Mouse (Mus musculus) liver, embryonic 15.5 days (tissue): ENCODE results near the gene Gm29797. TPM values are rescaled to one million over a fixed set of nuclear protein-coding genes. Genes with fewer than 3 reads are reported as not detected.

ENCODE experiments used
- ATAC-seq: fragments of 200-750 bp; cut with Nextera tagmentation; 2 replicates; pipeline ENCODE4 v1.8.0; 2017; ENCODE audit warnings: moderate number of reproducible peaks, mild to moderate bottlenecking, moderate library complexity; ENCODE audit not compliant: insufficient read depth
- H3K27ac ChIP-seq: fragments of 300-500 bp; sonication (generic); replicated peaks from 2 replicates; pipeline ENCODE4 v1.5.1; 2015; ENCODE audit warnings: mild to moderate bottlenecking, inconsistent platforms
- H3K27me3 ChIP-seq: fragments of 300-500 bp; sonication (generic); 2 replicates; pipeline ENCODE4 v1.6.1; 2015; ENCODE audit warnings: mild to moderate bottlenecking, inconsistent platforms
- H3K36me3 ChIP-seq: fragments of 300-500 bp; sonication (generic); replicated peaks from 2 replicates; pipeline ENCODE4 v1.6.1; 2015; ENCODE audit warnings: moderate library complexity, mild to moderate bottlenecking, inconsistent platforms
- H3K4me1 ChIP-seq: fragments of 300-500 bp; sonication (generic); replicated peaks from 2 replicates; pipeline ENCODE4 v1.6.1; 2015; ENCODE audit warnings: inconsistent platforms
- H3K4me2 ChIP-seq: fragments of 300-500 bp; sonication (generic); 2 replicates; pipeline ENCODE4 v1.6.1; 2015; ENCODE audit warnings: moderate library complexity, mild to moderate bottlenecking, inconsistent platforms
- H3K4me3 ChIP-seq: fragments of 300-500 bp; sonication (generic); replicated peaks from 2 replicates; pipeline ENCODE4 v1.5.1; 2015; ENCODE audit warnings: mild to moderate bottlenecking, inconsistent platforms
- H3K9ac ChIP-seq: fragments of 300-500 bp; sonication (generic); 2 replicates; pipeline ENCODE4 v1.6.1; 2015; ENCODE audit warnings: moderate library complexity, mild to moderate bottlenecking, inconsistent platforms
- H3K9me3 ChIP-seq: fragments of 300-500 bp; sonication (generic); replicated peaks from 2 replicates; pipeline ENCODE4 v1.6.1; 2016; ENCODE audit warnings: inconsistent platforms
- WGBS: fragments of 180-500 bp; shearing (Covaris S2); methylation state at CpG from one replicate; pipeline ENCODE4 v1.1.7; 2015; ENCODE audit warnings: mixed read lengths; ENCODE audit not compliant: insufficient replicate concordance; 5-methylcytosine and 5-hydroxymethylcytosine counted together
- polyA plus RNA-seq: library from polyadenylated mRNA; unstranded; fragments of >200 nt; fragmentation: Nextera tagmentation; extraction: Ambion mirVana; gene quantifications from 2 replicates; pipeline ENCODE4 v1.2.1, GENCODE M21; 2015

Gm29797 gene
- polyA plus RNA-seq: not detected in 2 replicates

- no peak within 1 kb of the TSS for H3K4me2 ChIP-seq
- ATAC-seq: no peak
- WGBS: 67% methylated on average over 3 of the region's 3 CpGs
These were observed at the start of gene Gm29797 for GRCm38 (mm10) chr2:181656734-181657133. Gene Gm29797, plus strand, starts transcription at chr2:181657034.

GRCm38 (mm10) chr2:181618761-181619495 is 37.9 kb upstream of the Gm29797 start:
- Histone ChIP-seq H3K4me1 (no peaks in the 10 kb centered on the region), H3K9me3 (no peaks in the 10 kb centered on the region), H3K4me3 (no peak overlapping the region), H3K4me2 (no peak overlapping the region), H3K27ac (no peak overlapping the region), H3K27me3 (no peaks in the 10 kb centered on the region), H3K36me3 (peaks cover 48% of the 10 kb centered on the region), H3K9ac (no peak overlapping the region)
- WGBS: 69% methylated on average over 5 of the region's 5 CpGs
- no peak for ATAC-seq

More at GRCm38 (mm10) chr2:181656734-181657133, at the start of gene Gm29797:
- Histone ChIP-seq H3K4me1 (peaks cover 19% of the 10 kb centered on the region), H3K27me3 (no peaks in the 10 kb centered on the region), H3K4me3 (no peak within 1 kb of the TSS), H3K27ac (no peak within 1 kb of the TSS), H3K9me3 (no peaks in the 10 kb centered on the region), H3K36me3 (peaks cover 49% of the 10 kb centered on the region), H3K9ac (no peak within 1 kb of the TSS)

GRCm38 (mm10) chr2:181623401-181623800 is 33.4 kb upstream of the Gm29797 start:
- H3K9me3 ChIP-seq: no peaks in the 10 kb centered on the region
- no peak overlapping the region for H3K4me2 ChIP-seq
- H3K4me3 ChIP-seq: no peak overlapping the region
- ATAC-seq: no peak
- 0 out of 2 replicates have a peak, but pooled peaks cover 4% of the 10 kb centered on the region for H3K4me1 ChIP-seq
- H3K27ac ChIP-seq: no peak overlapping the region
- H3K27me3 ChIP-seq: no peaks in the 10 kb centered on the region
- no peak overlapping the region for H3K9ac ChIP-seq
- peaks cover 60% of the 10 kb centered on the region for H3K36me3 ChIP-seq

- no peaks in the 10 kb centered on the region for H3K27me3 ChIP-seq
- no peak overlapping the region for H3K4me3 ChIP-seq
- H3K4me1 ChIP-seq: 0 out of 2 replicates have a peak, but pooled peaks cover 4% of the 10 kb centered on the region
- no peak for ATAC-seq
- no peaks in the 10 kb centered on the region for H3K9me3 ChIP-seq
- H3K4me2 ChIP-seq: no peak overlapping the region
- H3K9ac ChIP-seq: no peak overlapping the region
- no peak overlapping the region for H3K27ac ChIP-seq
- peaks cover 53% of the 10 kb centered on the region for H3K36me3 ChIP-seq
These were observed 28.4 kb upstream of the Gm29797 start for GRCm38 (mm10) chr2:181628471-181628870.

- H3K4me3 ChIP-seq: no peak overlapping the region
- 86% methylated on average over 6 of the region's 6 CpGs for WGBS
- H3K4me2 ChIP-seq: no peak overlapping the region
- H3K27ac ChIP-seq: no peak overlapping the region
- no peaks in the 10 kb centered on the region for H3K27me3 ChIP-seq
- no peak overlapping the region for H3K9ac ChIP-seq
- H3K4me1 ChIP-seq: 0 out of 2 replicates have a peak, but pooled peaks cover 2% of the 10 kb centered on the region
- peaks cover 66% of the 10 kb centered on the region for H3K36me3 ChIP-seq
- ATAC-seq: no peak
- no peaks in the 10 kb centered on the region for H3K9me3 ChIP-seq
These were observed 24.2 kb upstream of the Gm29797 start for GRCm38 (mm10) chr2:181632624-181633023.

- Histone ChIP-seq H3K9ac (no peak overlapping the region), H3K27me3 (no peaks in the 10 kb centered on the region), H3K4me2 (no peak overlapping the region), H3K4me1 (no peaks in the 10 kb centered on the region), H3K9me3 (no peaks in the 10 kb centered on the region), H3K4me3 (no peak overlapping the region), H3K36me3 (peaks cover 87% of the 10 kb centered on the region), H3K27ac (no peak overlapping the region)
- WGBS: 78% methylated on average over 3 of the region's 3 CpGs
- ATAC-seq: no peak
These were observed 21.0 kb upstream of the Gm29797 start for GRCm38 (mm10) chr2:181635865-181636264.

- WGBS: 75% methylated on average over 2 of the region's 2 CpGs
- H3K9me3 ChIP-seq: no peaks in the 10 kb centered on the region
- ATAC-seq: no peak
- no peak overlapping the region for H3K4me3 ChIP-seq
- no peaks in the 10 kb centered on the region for H3K27me3 ChIP-seq
- H3K9ac ChIP-seq: no peak overlapping the region
- H3K4me2 ChIP-seq: no peak overlapping the region
- H3K27ac ChIP-seq: no peak overlapping the region
- H3K4me1 ChIP-seq: no peaks in the 10 kb centered on the region
- H3K36me3 ChIP-seq: peaks cover 89% of the 10 kb centered on the region
These were observed 12.5 kb upstream of the Gm29797 start for GRCm38 (mm10) chr2:181644361-181644760.

- H3K9me3 ChIP-seq: no peaks in the 10 kb centered on the region
- no peak for ATAC-seq
- no peaks in the 10 kb centered on the region for H3K4me1 ChIP-seq
- H3K27ac ChIP-seq: no peak overlapping the region
- WGBS: 89% methylated on average over 3 of the region's 3 CpGs
- no peak overlapping the region for H3K9ac ChIP-seq
- no peak overlapping the region for H3K4me2 ChIP-seq
- no peaks in the 10 kb centered on the region for H3K27me3 ChIP-seq
- no peak overlapping the region for H3K4me3 ChIP-seq
- peaks cover 89% of the 10 kb centered on the region for H3K36me3 ChIP-seq
These were observed 11.2 kb upstream of the Gm29797 start for GRCm38 (mm10) chr2:181645666-181646065.

GRCm38 (mm10) chr2:181646626-181647472 is 10.0 kb upstream of the Gm29797 start:
- Histone ChIP-seq H3K4me1 (no peaks in the 10 kb centered on the region), H3K27ac (no peak overlapping the region), H3K9me3 (no peaks in the 10 kb centered on the region), H3K9ac (no peak overlapping the region), H3K27me3 (no peaks in the 10 kb centered on the region), H3K36me3 (peaks cover 90% of the 10 kb centered on the region), H3K4me2 (no peak overlapping the region), H3K4me3 (no peak overlapping the region)
- 82% methylated on average over 6 of the region's 6 CpGs for WGBS
- no peak for ATAC-seq

GRCm38 (mm10) chr2:181648926-181649325 is 7.9 kb upstream of the Gm29797 start:
- H3K27me3 ChIP-seq: no peaks in the 10 kb centered on the region
- ATAC-seq: no peak
- H3K36me3 ChIP-seq: peaks cover 91% of the 10 kb centered on the region
- WGBS: 90% methylated on average over 10 of the region's 10 CpGs
- H3K9me3 ChIP-seq: no peaks in the 10 kb centered on the region
- no peaks in the 10 kb centered on the region for H3K4me1 ChIP-seq
- no peak overlapping the region for H3K4me3 ChIP-seq
- H3K9ac ChIP-seq: no peak overlapping the region
- no peak overlapping the region for H3K4me2 ChIP-seq
- H3K27ac ChIP-seq: no peak overlapping the region

- H3K9ac ChIP-seq: no peak overlapping the region
- H3K9me3 ChIP-seq: no peaks in the 10 kb centered on the region
- H3K27ac ChIP-seq: no peak overlapping the region
- ATAC-seq: no peak
- no peak overlapping the region for H3K4me3 ChIP-seq
- no peaks in the 10 kb centered on the region for H3K4me1 ChIP-seq
- no peaks in the 10 kb centered on the region for H3K27me3 ChIP-seq
- H3K36me3 ChIP-seq: peaks cover 85% of the 10 kb centered on the region
- H3K4me2 ChIP-seq: no peak overlapping the region
These were observed 3.8 kb upstream of the Gm29797 start for GRCm38 (mm10) chr2:181653065-181653464.
